In genomic region chr10:17522026-17522541, GRCm38 (mm10) we compare ENCODE assay signal across 9 mouse cellular contexts.
A peak's percentile ranks its signal among the peaks of the same experiment; 100 is the strongest.
DNase-seq lines count a peak whose midpoint lies in the region; ATAC-seq lines count a peak whose summit lies in the region.
"Had no signal": no experiment of that assay in that cellular context is flagged by ENCODE, and none has a peak within 500 bp of the region (broad histone marks: within the 10 kb centered on the region; RNA-seq: fewer than 3 reads in every experiment).

No protein-coding gene starts in this region.

- WGBS in midbrain, embryonic 15.5 days, result 51% methylated on average over 5 of the region's 5 CpGs
- WGBS in midbrain, embryonic 16.5 days, result 63% methylated on average over 5 of the region's 5 CpGs

- no peaks in the 10 kb centered on the region for H3K9me3 ChIP-seq in midbrain, embryonic 15.5 days
- H3K9me3 ChIP-seq in midbrain, embryonic 16.5 days (replicated peaks; ENCODE audit: control insufficient read depth, low read length, poor library complexity, severe bottlenecking), result no peaks in the 10 kb centered on the region

- H3K4me2 ChIP-seq in midbrain, embryonic 15.5 days, result no peak overlapping the region
- no peak overlapping the region for H3K4me2 ChIP-seq in midbrain, embryonic 16.5 days (ENCODE audit: low read length)

- ATAC-seq in midbrain, embryonic 15.5 days (replicated peaks), result no peak
- ATAC-seq in midbrain, embryonic 16.5 days, result no peak

- H3K4me3 ChIP-seq in midbrain, embryonic 15.5 days, result no peak overlapping the region
- no peak overlapping the region for H3K4me3 ChIP-seq in midbrain, embryonic 16.5 days (ENCODE audit: low read depth, low read length)
- H3K4me3 ChIP-seq: myocyte had no signal

- H3K9ac ChIP-seq in midbrain, embryonic 15.5 days, result no peak overlapping the region
- no peak overlapping the region for H3K9ac ChIP-seq in midbrain, embryonic 16.5 days (ENCODE audit: low read depth, low read length)

- no peaks in the 10 kb centered on the region for H3K36me3 ChIP-seq in midbrain, embryonic 15.5 days (replicated peaks)
- no peaks in the 10 kb centered on the region for H3K36me3 ChIP-seq in midbrain, embryonic 16.5 days (ENCODE audit: control insufficient read depth, insufficient read depth, low read length)

- no peaks in the 10 kb centered on the region for H3K27me3 ChIP-seq in midbrain, embryonic 15.5 days (replicated peaks)
- no peaks in the 10 kb centered on the region for H3K27me3 ChIP-seq in midbrain, embryonic 16.5 days (ENCODE audit: control insufficient read depth, insufficient read depth, low read depth, low read length)

- no peak overlapping the region for H3K27ac ChIP-seq in midbrain, embryonic 15.5 days
- no peak overlapping the region for H3K27ac ChIP-seq in midbrain, embryonic 16.5 days (ENCODE audit: low read length)

- DNase-seq in ovary, adult 18-20 months (ENCODE audit: low spot score), result peak; percentile 50
- no peak for DNase-seq in ovary, postnatal 10 days (ENCODE audit: low spot score)
- peak; percentile 34 for DNase-seq in cerebellum, adult 8-10 months
- DNase-seq in gastrocnemius, postnatal 4 days (ENCODE audit: low spot score in 2 of 2), result peak; percentile 23 to 64
- peak; percentile 82 to 89 for DNase-seq in kidney, postnatal 36 days
- DNase-seq in lung, postnatal 4 days, result peak; percentile 52 to 63

- H3K4me1 ChIP-seq in midbrain, embryonic 15.5 days, result no peaks in the 10 kb centered on the region
- H3K4me1 ChIP-seq in midbrain, embryonic 16.5 days (ENCODE audit: control insufficient read depth, insufficient read depth, low read length), result no peaks in the 10 kb centered on the region; the same call in 1 of the 2 replicates
